9 mouse cellular contexts compared by ENCODE assay signal in genomic region chr1:59067976-59068375, GRCm38 (mm10). TPM values are rescaled to one million over a fixed set of nuclear protein-coding genes. Genes with fewer than 3 reads are reported as not detected.
DNase-seq lines count a peak whose midpoint lies in the region; ATAC-seq and TF ChIP-seq lines count a peak whose summit lies in the region.
"Had no signal": no experiment of that assay in that cellular context is flagged by ENCODE, and none has a peak within 500 bp of the region (broad histone marks: within the 10 kb centered on the region; RNA-seq: fewer than 3 reads in every experiment).

No protein-coding gene starts in this region.

- intact Hi-C loops in gastrocnemius, adult 2 months (cut with DNase I), result loop anchor here (2.0 kb wide), 1 partner anchor 169 kb away; the partner anchor contains the start of gene Als2

- no peak for DNase-seq in gastrocnemius, adult 2 months
- no peak for DNase-seq in gastrocnemius, adult 18-20 months (ENCODE audit: low spot score)
- peak; percentile 15 for DNase-seq in thymus, postnatal 4 days
- no peak for DNase-seq in thymus, postnatal 0 days (ENCODE audit: low spot score)
- peak; percentile 71 for DNase-seq in embryo, embryonic 10.5 days (ENCODE audit: low spot score)
- peak; percentile 62 to 69 for DNase-seq in kidney, postnatal 25 days
- peak; percentile 17 for DNase-seq in retina, postnatal 7 days (ENCODE audit: low read depth, low spot score)

- no peak overlapping the region for H3K27ac ChIP-seq in gastrocnemius, adult 2 months

- TF ChIP-seq CTCF in gastrocnemius, adult 2 months (IDR thresholded peaks at IDR 0.05), result peak; percentile 42

- no peak overlapping the region for H3K4me3 ChIP-seq in gastrocnemius, adult 2 months

- no peak for ATAC-seq in erythroblast, adult 5-6 weeks (replicated peaks; ENCODE audit: low FRiP score, poor library complexity, severe bottlenecking)

RNA-seq across cellular contexts. Expression of gene C2cd6, which starts 26.7 kb away (rescaled TPM):
- not detected for total RNA-seq in gastrocnemius, adult 2 months (2021)
- not detected for total RNA-seq in gastrocnemius, adult 18-20 months (2021)
- not detected in 2 replicates for polyA plus RNA-seq in thymus, postnatal 0 days (2015; fragmentation: Nextera tagmentation; extraction: Ambion mirVana)
- total RNA-seq in erythroblast, adult 5-6 weeks (2015; ENCODE audit: low replicate concordance), result not detected in 2 replicates
- not detected in 2 replicates for total RNA-seq in erythroblast, adult 5-6 weeks (2017; ENCODE audit: low replicate concordance)
- total RNA-seq: heart, postnatal 36 days had no signal

RNA-seq across cellular contexts. Expression of gene Tmem237, which starts 52.2 kb away (rescaled TPM):
- total RNA-seq in gastrocnemius, adult 2 months (2021), result 1 to 10 TPM; 3.5 to 4.1 TPM
- 1 to 10 TPM; 3.2 to 4.4 TPM for total RNA-seq in gastrocnemius, adult 18-20 months (2021)
- 12.2 and 14.4 TPM in 2 replicates for polyA plus RNA-seq in thymus, postnatal 0 days (2015; fragmentation: Nextera tagmentation; extraction: Ambion mirVana)
- total RNA-seq in erythroblast, adult 5-6 weeks (2015; ENCODE audit: low replicate concordance), result 3.3 and 10.6 TPM in 2 replicates
- 1.4 and 1.5 TPM in 2 replicates for total RNA-seq in erythroblast, adult 5-6 weeks (2017; ENCODE audit: low replicate concordance)

Comparison
In these comparisons a context has a peak if more than half of its experiments do, and no peak if none do; other contexts are left out.
1. DNase-seq: peak in thymus, postnatal 4 days (single experiment), embryo, embryonic 10.5 days (single experiment), kidney, postnatal 25 days (2 of 2) and retina, postnatal 7 days (single experiment); none in gastrocnemius, adult 2 months (single experiment), gastrocnemius, adult 18-20 months (single experiment) and thymus, postnatal 0 days (single experiment).